Mouse (Mus musculus) olfactory bulb, adult 2 months (tissue): ENCODE data around the gene Fat2.

Experiments
- CTCF ChIP-seq: fragments of 200-500 bp; IDR thresholded peaks from 2 replicates; pipeline ENCODE4 v1.5.1; 2012; ENCODE audit warnings: low read depth, mild to moderate bottlenecking, low read length, moderate library complexity; ENCODE audit not compliant: insufficient read depth
- POLR2A ChIP-seq: fragments of 200-500 bp; IDR thresholded peaks from 2 replicates; pipeline ENCODE4 v1.6.1; 2012; ENCODE audit warnings: mild to moderate bottlenecking, low read depth, low read length, moderate library complexity; ENCODE audit not compliant: insufficient read depth

DNA sequence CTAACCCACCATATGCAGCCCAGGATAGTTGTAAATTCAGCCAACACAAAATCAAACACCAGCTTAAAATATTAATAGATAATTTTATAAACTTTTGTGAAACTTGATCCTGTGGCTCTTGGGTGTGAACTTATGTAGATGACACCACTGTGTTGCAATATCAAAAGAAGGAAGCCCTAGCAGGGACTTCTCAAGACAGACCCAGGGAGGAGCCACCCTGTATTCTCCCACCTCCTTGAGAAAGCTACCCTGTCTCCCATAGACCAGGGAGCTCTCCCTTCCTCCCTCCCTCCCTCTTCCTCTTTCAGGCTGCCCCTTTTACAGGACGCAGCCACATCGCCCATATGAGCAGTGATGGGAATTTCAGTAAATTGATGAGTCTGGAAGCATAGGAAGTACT lies 4.4 kb upstream of the Fat2 start:
- TF ChIP-seq CTCF (no peak), POLR2A (no peak)
